24 mouse cellular contexts compared by ENCODE assay signal in the genomic region with DNA sequence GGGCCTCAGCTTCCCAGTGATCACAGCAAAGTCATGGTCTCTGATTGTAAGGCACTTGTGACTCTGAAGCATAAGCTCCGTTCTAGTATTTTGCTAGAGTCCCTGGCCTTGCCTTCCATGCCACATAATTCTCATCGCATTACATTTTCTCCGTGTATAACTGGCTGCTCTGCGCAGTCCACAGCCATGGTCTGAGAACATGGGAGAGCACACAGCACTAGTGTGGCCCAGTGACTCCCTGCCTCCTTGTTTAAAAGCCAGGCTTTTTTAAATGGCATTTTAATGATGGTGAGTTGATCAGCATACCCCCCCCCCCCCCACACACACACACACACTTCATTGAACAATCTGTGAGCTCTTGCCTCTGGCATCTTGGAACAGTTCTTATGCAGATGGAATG.
"Had no signal": no experiment of that assay in that cellular context is flagged by ENCODE, and none has a peak within 500 bp of the region (broad histone marks: within the 10 kb centered on the region; RNA-seq: fewer than 3 reads in every experiment).

No protein-coding gene starts in this region.

- H3K9me3 ChIP-seq: kidney, embryonic 15.5 days; limb, embryonic 10.5 days; limb, embryonic 13.5 days; liver, embryonic 12.5 days; liver, embryonic 15.5 days; lung, embryonic 15.5 days; megakaryocyte, embryonic 14.5 days; midbrain, embryonic 10.5 days; midbrain, embryonic 13.5 days; neural tube, embryonic 12.5 days; neural tube, embryonic 15.5 days had no signal

- H3K27ac ChIP-seq: kidney, embryonic 15.5 days; limb, embryonic 10.5 days; limb, embryonic 13.5 days; liver, embryonic 12.5 days; liver, embryonic 15.5 days; lung, embryonic 15.5 days; midbrain, embryonic 10.5 days; midbrain, embryonic 13.5 days; neural tube, embryonic 12.5 days; neural tube, embryonic 15.5 days; stomach, postnatal 0 days had no signal

- H3K9ac ChIP-seq: kidney, embryonic 15.5 days; limb, embryonic 13.5 days; liver, embryonic 12.5 days; liver, embryonic 15.5 days; lung, embryonic 15.5 days; midbrain, embryonic 13.5 days; neural tube, embryonic 12.5 days; neural tube, embryonic 15.5 days had no signal

- H3K4me1 ChIP-seq: kidney, embryonic 15.5 days; liver, embryonic 12.5 days; liver, embryonic 15.5 days; lung, embryonic 15.5 days; midbrain, embryonic 10.5 days; neural tube, embryonic 15.5 days had no signal

- DNase-seq: kidney, postnatal 10 days; kidney, postnatal 36 days; layer of hippocampus, adult 9-11 months; liver; lung, adult 18-20 months; lung, postnatal 10 days; lung, postnatal 36 days; right cerebral cortex, adult 18-20 months; right cerebral cortex, postnatal 14 days; right cerebral cortex, postnatal 4 days; thymus, adult 2 months; thymus, postnatal 14 days had no signal

- H3K4me2 ChIP-seq: kidney, embryonic 15.5 days; limb, embryonic 13.5 days; liver, embryonic 12.5 days; liver, embryonic 15.5 days; lung, embryonic 15.5 days; midbrain, embryonic 13.5 days; neural tube, embryonic 12.5 days; neural tube, embryonic 15.5 days had no signal

- ATAC-seq: liver, embryonic 12.5 days; midbrain, embryonic 13.5 days had no signal

- H3K36me3 ChIP-seq: kidney, embryonic 15.5 days; limb, embryonic 10.5 days; limb, embryonic 13.5 days; liver, embryonic 12.5 days; liver, embryonic 15.5 days; lung, embryonic 15.5 days; midbrain, embryonic 10.5 days; midbrain, embryonic 13.5 days; neural tube, embryonic 12.5 days; neural tube, embryonic 15.5 days had no signal

- H3K27me3 ChIP-seq: kidney, embryonic 15.5 days; limb, embryonic 13.5 days; liver, embryonic 12.5 days; liver, embryonic 15.5 days; lung, embryonic 15.5 days; midbrain, embryonic 13.5 days; neural tube, embryonic 12.5 days; neural tube, embryonic 15.5 days had no signal

- H3K4me3 ChIP-seq: kidney, embryonic 15.5 days; limb, embryonic 10.5 days; limb, embryonic 13.5 days; liver, embryonic 12.5 days; liver, embryonic 15.5 days; lung, embryonic 15.5 days; megakaryocyte, embryonic 14.5 days; midbrain, embryonic 10.5 days; midbrain, embryonic 13.5 days; neural tube, embryonic 12.5 days; neural tube, embryonic 15.5 days had no signal
